ENCODE assay signal across 21 mouse cellular contexts in the genomic region with DNA sequence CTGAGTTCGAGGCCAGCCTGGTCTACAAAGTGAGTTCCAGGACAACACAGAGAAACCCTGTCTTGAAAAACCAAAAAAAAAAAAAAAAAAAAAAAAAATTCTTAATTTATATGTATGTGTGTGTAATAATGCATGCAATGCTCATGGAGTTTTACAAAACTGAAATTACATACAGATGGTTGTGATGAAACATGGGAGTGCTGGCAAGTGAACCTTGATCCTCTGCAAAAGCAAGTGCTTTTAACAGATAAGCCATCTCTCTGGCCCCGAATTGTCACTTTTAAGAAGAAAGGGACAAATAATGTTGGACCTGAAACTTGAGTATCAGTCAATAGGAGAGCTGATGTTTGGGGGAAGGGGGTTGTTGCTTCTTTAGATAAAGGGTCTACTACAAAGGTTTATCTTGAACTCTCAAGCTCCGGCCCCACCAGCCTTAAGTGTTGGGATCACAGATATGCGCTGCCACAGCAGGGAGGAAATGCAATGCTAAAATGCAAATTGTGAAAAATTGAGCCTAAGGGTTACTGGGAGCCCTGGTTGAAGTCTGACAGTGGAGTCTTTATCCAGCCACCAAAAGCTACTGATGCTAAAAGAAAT. TPM values are rescaled to one million over a fixed set of nuclear protein-coding genes. Genes with fewer than 3 reads are reported as not detected.
A peak's percentile ranks its signal among the peaks of the same experiment; 100 is the strongest.
DNase-seq lines count a peak whose midpoint lies in the region; ATAC-seq and TF ChIP-seq lines count a peak whose summit lies in the region.
"Had no signal": no experiment of that assay in that cellular context is flagged by ENCODE, and none has a peak within 500 bp of the region (broad histone marks: within the 10 kb centered on the region; RNA-seq: fewer than 3 reads in every experiment).

No protein-coding gene starts in this region.

- H3K27ac ChIP-seq in intestine, embryonic 16.5 days (ENCODE audit: low read length), result peak overlapping the region; percentile 73
- peak overlapping the region; percentile 71 for H3K27ac ChIP-seq in liver, embryonic 15.5 days (replicated peaks)
- H3K27ac ChIP-seq: embryonic facial prominence, embryonic 13.5 days; forebrain, embryonic 10.5 days; gastrocnemius, adult 2 months; hindbrain, embryonic 10.5 days; left cerebral cortex, adult 2 months; limb, embryonic 10.5 days had no signal

- no peaks in the 10 kb centered on the region for H3K27me3 ChIP-seq in erythroblast, embryonic 14.5 days (ENCODE audit: control insufficient read depth)
- H3K27me3 ChIP-seq in G1E (ENCODE audit: insufficient read depth, low read length), result no peaks in the 10 kb centered on the region
- no peaks in the 10 kb centered on the region for H3K27me3 ChIP-seq in intestine, embryonic 16.5 days (replicated peaks; ENCODE audit: control insufficient read depth, insufficient read depth, low read length)
- H3K27me3 ChIP-seq in liver, embryonic 15.5 days, result no peaks in the 10 kb centered on the region
- H3K27me3 ChIP-seq: embryonic facial prominence, embryonic 13.5 days had no signal

- H3K4me1 ChIP-seq in erythroblast, embryonic 14.5 days (ENCODE audit: control insufficient read depth), result peaks cover 61% of the 10 kb centered on the region
- H3K4me1 ChIP-seq in G1E (ENCODE audit: insufficient read depth, low read depth, low read length), result peaks cover 83% of the 10 kb centered on the region
- peaks cover 11% of the 10 kb centered on the region for H3K4me1 ChIP-seq in intestine, embryonic 16.5 days (ENCODE audit: control insufficient read depth, insufficient read depth, low read length)
- peaks cover 66% of the 10 kb centered on the region for H3K4me1 ChIP-seq in liver, embryonic 15.5 days (replicated peaks)

- 70% methylated on average over 4 of the region's 4 CpGs for WGBS in intestine, embryonic 16.5 days
- 17% methylated on average over 4 of the region's 4 CpGs for WGBS in liver, embryonic 15.5 days (ENCODE audit: insufficient replicate concordance)

- 0 out of 2 replicates have a peak overlapping the region, but pooled peaks have one; percentile 19 for H3K4me2 ChIP-seq in intestine, embryonic 16.5 days (ENCODE audit: low read depth, low read length)
- H3K4me2 ChIP-seq in liver, embryonic 15.5 days, result peak overlapping the region; percentile 32
- H3K4me2 ChIP-seq: embryonic facial prominence, embryonic 13.5 days; lung, embryonic 14.5 days had no signal

- ATAC-seq in erythroblast, adult 5-6 weeks (replicated peaks; ENCODE audit: low FRiP score, poor library complexity, severe bottlenecking), result no peak
- ATAC-seq in G1E (ENCODE audit: extremely low read depth, insufficient number of reproducible peaks, low FRiP score, poor library complexity, severe bottlenecking), result peak; percentile 47
- peak; percentile 47; the same call in 1 of the 2 replicates for ATAC-seq in intestine, embryonic 16.5 days
- peak; percentile 84 for ATAC-seq in liver, embryonic 15.5 days (ENCODE audit: insufficient read depth)
- ATAC-seq: activated CD4-positive, CD25-positive, alpha-beta regulatory T cell, adult 4 months; CD4-positive, CD25-positive, alpha-beta regulatory T cell, adult 4 months; inflammation-experienced regulatory T-cells, adult 6 months had no signal

- peak overlapping the region; percentile 20 for H3K4me3 ChIP-seq in erythroblast, embryonic 14.5 days (replicated peaks)
- H3K4me3 ChIP-seq in G1E (ENCODE audit: low read depth, low read length), result no peak overlapping the region; the same call in 1 of the 2 replicates
- no peak overlapping the region for H3K4me3 ChIP-seq in intestine, embryonic 16.5 days (ENCODE audit: low read length)
- no peak overlapping the region for H3K4me3 ChIP-seq in liver, embryonic 15.5 days (replicated peaks)
- H3K4me3 ChIP-seq: embryonic facial prominence, embryonic 13.5 days; forebrain, embryonic 10.5 days; gastrocnemius, adult 2 months; hindbrain, embryonic 10.5 days; left cerebral cortex, adult 2 months; limb, embryonic 10.5 days had no signal

- H3K9ac ChIP-seq in intestine, embryonic 16.5 days (ENCODE audit: low read depth, low read length), result no peak overlapping the region
- no peak overlapping the region for H3K9ac ChIP-seq in liver, embryonic 15.5 days
- H3K9ac ChIP-seq: embryonic facial prominence, embryonic 13.5 days; lung, embryonic 14.5 days had no signal

- peaks cover 1% of the 10 kb centered on the region for H3K36me3 ChIP-seq in erythroblast, embryonic 14.5 days (ENCODE audit: control insufficient read depth)
- H3K36me3 ChIP-seq in G1E (replicated peaks), result peaks cover 28% of the 10 kb centered on the region
- no peaks in the 10 kb centered on the region for H3K36me3 ChIP-seq in intestine, embryonic 16.5 days (ENCODE audit: control insufficient read depth, insufficient read depth, low read length)
- H3K36me3 ChIP-seq in liver, embryonic 15.5 days (replicated peaks), result no peaks in the 10 kb centered on the region
- H3K36me3 ChIP-seq: embryonic facial prominence, embryonic 13.5 days had no signal

- no peaks in the 10 kb centered on the region for H3K9me3 ChIP-seq in erythroblast, embryonic 14.5 days (ENCODE audit: control insufficient read depth, low read length)
- H3K9me3 ChIP-seq in G1E (replicated peaks), result no peaks in the 10 kb centered on the region
- no peaks in the 10 kb centered on the region for H3K9me3 ChIP-seq in intestine, embryonic 16.5 days (ENCODE audit: control insufficient read depth, low read length)
- H3K9me3 ChIP-seq in liver, embryonic 15.5 days (replicated peaks), result no peaks in the 10 kb centered on the region
- H3K9me3 ChIP-seq: embryonic facial prominence, embryonic 13.5 days; forebrain, embryonic 10.5 days; hindbrain, embryonic 10.5 days; limb, embryonic 10.5 days had no signal

- DNase-seq in G1E (ENCODE audit: low spot score), result peak; percentile 26
- DNase-seq in lung, postnatal 14 days, result no peak
- no peak for DNase-seq in embryo, embryonic 9.5 days (ENCODE audit: extremely low spot score)
- no peak for DNase-seq in adrenal gland, adult 2 months
- DNase-seq: adrenal gland, postnatal 36 days; cerebellum, adult 9-10 months; gastrocnemius, adult 2 months; lung, embryonic 14.5 days; thymus, postnatal 25 days had no signal

- TF ChIP-seq CTCF in G1E (IDR thresholded peaks at IDR 0.05; ENCODE audit: low read depth, low read length), result no peak

RNA-seq across cellular contexts. Expression of a gene that starts 41.5 kb away (rescaled TPM):
- 0.53 and 1.2 TPM in 2 replicates for polyA plus RNA-seq in erythroblast, embryonic 14.5 days (2012)
- 4.0 and 7.3 TPM in 2 replicates for total RNA-seq in erythroblast, adult 5-6 weeks (2015; ENCODE audit: low replicate concordance)
- total RNA-seq in erythroblast, adult 5-6 weeks (2017; ENCODE audit: low replicate concordance), result 1.1 and 2.5 TPM in 2 replicates
- 60.3 and 69.2 TPM in 2 replicates for total RNA-seq in G1E (2014; fragmentation: Nextera tagmentation)
- total RNA-seq in G1E (2017), result 2.6 and 4.0 TPM in 2 replicates
- 62.3 and 83.9 TPM in 2 replicates for polyA plus RNA-seq in G1E (2012)
- polyA plus RNA-seq in intestine, embryonic 16.5 days (2015; fragmentation: Nextera tagmentation; extraction: Ambion mirVana), result 3.8 and 4.2 TPM in 2 replicates
- 1.6 and 2.0 TPM in 2 replicates for polyA plus RNA-seq in liver, embryonic 15.5 days (2015; fragmentation: Nextera tagmentation; extraction: Ambion mirVana)
- total RNA-seq in adrenal gland, adult 2 months (2021), result 10 to 100 TPM; 23.9 to 33.2 TPM
- polyA plus RNA-seq in adrenal gland, adult 2 months (2012; rRNA removed), result 6.2 and 9.3 TPM in 2 replicates
